Mouse (Mus musculus) embryonic facial prominence, embryonic 12.5 days (tissue): ENCODE measurements around the gene Usp49. TPM values are rescaled to one million over a fixed set of nuclear protein-coding genes. Genes with fewer than 3 reads are reported as not detected.

ENCODE experiments used
- ATAC-seq: fragments of 200-750 bp; cut with Nextera tagmentation; 2 replicates; pipeline ENCODE4 v1.8.0; 2017; ENCODE audit not compliant: insufficient number of reproducible peaks, insufficient read depth, low FRiP score, low TSS enrichment
- H3K27ac ChIP-seq: fragments of 300-500 bp; sonication (generic); 2 replicates; pipeline ENCODE4 v1.5.1; 2016; ENCODE audit warnings: mild to moderate bottlenecking
- H3K27me3 ChIP-seq: fragments of 300-500 bp; sonication (generic); 2 replicates; pipeline ENCODE4 v1.6.1; 2016; ENCODE audit warnings: mild to moderate bottlenecking, moderate library complexity
- H3K36me3 ChIP-seq: fragments of 300-500 bp; sonication (generic); 2 replicates; pipeline ENCODE4 v1.6.1; 2016; ENCODE audit warnings: mild to moderate bottlenecking
- H3K4me1 ChIP-seq: fragments of 300-500 bp; sonication (generic); 2 replicates; pipeline ENCODE4 v1.6.1; 2016
- H3K4me2 ChIP-seq: fragments of 300-500 bp; sonication (generic); replicated peaks from 2 replicates; pipeline ENCODE4 v1.6.1; 2016; ENCODE audit warnings: mild to moderate bottlenecking, moderate library complexity
- H3K4me3 ChIP-seq: fragments of 300-500 bp; sonication (generic); 2 replicates; pipeline ENCODE4 v1.5.1; 2016; ENCODE audit warnings: mild to moderate bottlenecking
- H3K9ac ChIP-seq: fragments of 300-500 bp; sonication (generic); 2 replicates; pipeline ENCODE4 v1.6.1; 2016; ENCODE audit warnings: mild to moderate bottlenecking, moderate library complexity
- H3K9me3 ChIP-seq: fragments of 300-500 bp; sonication (generic); 2 replicates; pipeline ENCODE4 v1.6.1; 2016; ENCODE audit warnings: mild to moderate bottlenecking, moderate library complexity
- WGBS: fragments of 180-500 bp; shearing (Covaris S2); methylation state at CpG from one replicate; pipeline ENCODE4 v1.1.7; 2016; 5-methylcytosine and 5-hydroxymethylcytosine counted together
- polyA plus RNA-seq: library from polyadenylated mRNA; unstranded; fragments of >200 nt; fragmentation: Nextera tagmentation; extraction: Ambion mirVana; gene quantifications from 2 replicates; pipeline ENCODE4 v1.2.1, GENCODE M21; 2016

Usp49 gene
- polyA plus RNA-seq, 1 experiment from 2014 or later, result 9.5 TPM

DNA sequence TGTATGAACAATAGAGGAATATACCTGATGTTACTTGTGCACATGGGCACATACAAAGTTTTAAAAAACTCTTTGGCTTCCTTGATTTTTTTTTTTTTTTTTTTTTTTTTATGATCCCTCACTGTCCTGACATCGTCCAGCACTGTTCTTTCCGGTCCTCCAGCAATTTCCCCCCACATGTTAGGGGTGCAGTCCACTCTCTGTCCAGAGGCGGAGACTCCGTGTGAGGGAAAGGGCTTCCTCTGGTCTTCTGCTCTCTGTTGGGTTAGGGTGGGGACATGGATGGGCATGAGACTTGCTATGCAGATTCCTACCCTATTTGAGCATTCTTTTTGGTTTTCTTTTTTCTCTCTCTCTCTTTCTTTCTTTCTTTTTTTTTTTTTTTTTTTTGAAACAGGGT, 27.4 kb downstream of the Usp49 start:
- H3K4me1 ChIP-seq, result no peaks in the 10 kb centered on the region
- H3K4me2 ChIP-seq, result no peak overlapping the region
- no peak for ATAC-seq
- H3K36me3 ChIP-seq, result peaks cover 6% of the 10 kb centered on the region; the same call in 1 of the 2 replicates
- no peak overlapping the region for H3K9ac ChIP-seq
- no peak overlapping the region for H3K27ac ChIP-seq
- H3K9me3 ChIP-seq, result no peaks in the 10 kb centered on the region
- H3K4me3 ChIP-seq, result no peak overlapping the region
- H3K27me3 ChIP-seq, result no peaks in the 10 kb centered on the region
- 80% methylated on average over 4 of the region's 4 CpGs for WGBS

GRCm38 (mm10) chr17:47658741-47659243, 28.3 kb downstream of the Usp49 start:
- Histone ChIP-seq H3K9ac (no peak overlapping the region), H3K27ac (no peak overlapping the region), H3K36me3 (0 out of 2 replicates have a peak, but pooled peaks cover under 1% of the 10 kb centered on the region), H3K4me2 (no peak overlapping the region), H3K9me3 (no peaks in the 10 kb centered on the region), H3K4me3 (no peak overlapping the region), H3K4me1 (no peaks in the 10 kb centered on the region), H3K27me3 (no peaks in the 10 kb centered on the region)
- ATAC-seq, result no peak
- 81% methylated on average over 3 of the region's 3 CpGs for WGBS

- Histone ChIP-seq H3K4me1 (no peaks in the 10 kb centered on the region), H3K9ac (no peak overlapping the region), H3K4me3 (no peak overlapping the region), H3K9me3 (no peaks in the 10 kb centered on the region), H3K27ac (no peak overlapping the region), H3K4me2 (no peak overlapping the region), H3K36me3 (no peaks in the 10 kb centered on the region), H3K27me3 (no peaks in the 10 kb centered on the region)
- WGBS, result 57% methylated on average over 9 of the region's 9 CpGs
- ATAC-seq, result peak; percentile 77; the same call in 1 of the 2 replicates
Measured at GRCm38 (mm10) chr17:47663009-47663713, 32.7 kb downstream of the Usp49 start.

GRCm38 (mm10) chr17:47664474-47664873, 34.0 kb downstream of the Usp49 start:
- 87% methylated on average over 7 of the region's 7 CpGs for WGBS

DNA sequence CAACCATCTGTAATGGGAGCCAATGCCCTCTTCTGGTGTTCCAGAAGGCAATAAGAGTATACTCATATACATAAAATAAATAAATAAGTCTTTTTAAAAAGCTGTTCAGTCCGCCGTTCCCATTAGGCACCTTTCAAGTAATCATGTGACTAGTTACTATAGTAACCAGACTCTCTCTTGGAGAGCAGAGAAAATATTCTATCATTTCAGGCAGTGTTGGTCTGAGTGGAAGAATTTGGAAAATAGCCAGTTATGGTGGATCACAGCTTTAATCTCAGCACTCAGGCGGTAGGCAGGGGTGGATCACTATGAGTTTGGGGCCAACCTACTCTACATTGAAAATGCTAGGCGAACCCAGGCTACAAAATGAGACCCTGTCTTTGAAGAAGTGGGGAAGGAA, 38.7 kb downstream of the Usp49 start:
- Histone ChIP-seq H3K9ac (no peak overlapping the region), H3K36me3 (no peaks in the 10 kb centered on the region), H3K4me1 (peaks cover 20% of the 10 kb centered on the region), H3K27ac (no peak overlapping the region), H3K4me3 (no peak overlapping the region), H3K27me3 (peaks cover 13% of the 10 kb centered on the region; the same call in 1 of the 2 replicates), H3K9me3 (no peaks in the 10 kb centered on the region), H3K4me2 (no peak overlapping the region)
- WGBS, result 81% methylated on average over 4 of the region's 4 CpGs
- no peak for ATAC-seq

More at GRCm38 (mm10) chr17:47664474-47664873, 34.0 kb downstream of the Usp49 start:
- Histone ChIP-seq H3K27me3 (no peaks in the 10 kb centered on the region), H3K4me2 (no peak overlapping the region), H3K4me1 (no peaks in the 10 kb centered on the region), H3K4me3 (no peak overlapping the region), H3K36me3 (no peaks in the 10 kb centered on the region), H3K9ac (no peak overlapping the region), H3K9me3 (no peaks in the 10 kb centered on the region), H3K27ac (no peak overlapping the region)
- no peak for ATAC-seq

DNA sequence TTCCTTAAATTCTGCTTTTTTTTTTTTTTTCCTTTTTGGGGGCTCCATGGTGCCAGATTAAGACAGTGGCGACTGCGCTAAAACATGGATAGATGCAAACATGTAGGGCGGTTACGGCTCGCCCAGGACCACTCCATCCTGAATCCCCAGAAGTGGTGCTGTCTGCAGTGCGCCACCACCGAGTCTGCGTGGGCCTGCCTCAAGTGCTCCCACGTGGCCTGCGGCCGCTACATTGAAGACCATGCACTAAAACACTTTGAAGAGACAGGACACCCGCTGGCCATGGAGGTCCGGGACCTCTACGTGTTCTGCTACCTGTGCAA, 41.5 kb downstream of the Usp49 start:
- Histone ChIP-seq H3K27me3 (peaks cover 13% of the 10 kb centered on the region; the same call in 1 of the 2 replicates), H3K4me2 (peak overlapping the region; percentile 87), H3K27ac (0 out of 2 replicates have a peak overlapping the region, but pooled peaks have one; percentile 7), H3K9ac (peak overlapping the region; percentile 53), H3K36me3 (peaks cover 11% of the 10 kb centered on the region; the same call in 1 of the 2 replicates), H3K4me3 (peak overlapping the region; percentile 42), H3K4me1 (peaks cover 20% of the 10 kb centered on the region), H3K9me3 (no peaks in the 10 kb centered on the region)
- peak; percentile 35; the same call in 1 of the 2 replicates for ATAC-seq
- WGBS, result 12% methylated on average over 14 of the region's 14 CpGs

GRCm38 (mm10) chr17:47672311-47673111, 42.0 kb downstream of the Usp49 start:
- peaks cover 13% of the 10 kb centered on the region; the same call in 1 of the 2 replicates for H3K27me3 ChIP-seq
- WGBS, result 4% methylated on average over 68 of the region's 68 CpGs
- H3K4me1 ChIP-seq, result peaks cover 20% of the 10 kb centered on the region
- peak overlapping the region; percentile 87 for H3K4me2 ChIP-seq
- ATAC-seq, result peak; percentile 70
- peak overlapping the region; percentile 42 for H3K4me3 ChIP-seq
- peaks cover 11% of the 10 kb centered on the region; the same call in 1 of the 2 replicates for H3K36me3 ChIP-seq
- H3K9ac ChIP-seq, result peak overlapping the region; percentile 53
- 0 out of 2 replicates have a peak overlapping the region, but pooled peaks have one; percentile 7 for H3K27ac ChIP-seq
- H3K9me3 ChIP-seq, result no peaks in the 10 kb centered on the region

DNA sequence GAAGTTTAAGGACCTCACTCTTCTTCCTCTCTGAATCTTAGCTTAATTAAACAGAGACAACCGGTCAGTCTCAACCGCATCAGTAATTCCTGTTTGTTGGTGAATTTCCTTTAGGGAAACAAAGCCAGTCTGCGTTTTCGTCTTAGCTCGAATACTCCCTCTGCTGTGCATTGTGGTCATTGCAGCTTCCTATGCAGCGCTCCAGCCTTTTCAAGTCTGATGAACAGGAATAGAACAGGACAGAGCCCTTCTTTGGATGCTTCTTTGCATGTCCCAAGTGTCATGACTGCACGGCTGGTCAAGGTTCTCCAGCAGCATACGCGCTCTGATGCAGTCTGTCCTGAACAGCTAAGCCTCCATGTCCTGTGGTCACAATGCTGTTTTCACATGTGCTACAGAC, 46.1 kb downstream of the Usp49 start:
- H3K27ac ChIP-seq, result no peak overlapping the region
- H3K27me3 ChIP-seq, result 0 out of 2 replicates have a peak, but pooled peaks cover 10% of the 10 kb centered on the region
- no peak overlapping the region for H3K9ac ChIP-seq
- no peaks in the 10 kb centered on the region for H3K9me3 ChIP-seq
- peaks cover 20% of the 10 kb centered on the region for H3K4me1 ChIP-seq
- H3K4me3 ChIP-seq, result no peak overlapping the region
- H3K4me2 ChIP-seq, result no peak overlapping the region
- 21% methylated on average over 9 of the region's 9 CpGs for WGBS
- H3K36me3 ChIP-seq, result peaks cover 39% of the 10 kb centered on the region
- no peak for ATAC-seq

- no peak overlapping the region for H3K9ac ChIP-seq
- 93% methylated on average over 5 of the region's 5 CpGs for WGBS
Measured at GRCm38 (mm10) chr17:47678238-47678637, 47.7 kb downstream of the Usp49 start.

GRCm38 (mm10) chr17:47678702-47679101, 48.2 kb downstream of the Usp49 start:
- Histone ChIP-seq H3K27ac (no peak overlapping the region), H3K4me3 (no peak overlapping the region), H3K4me1 (0 out of 2 replicates have a peak, but pooled peaks cover 4% of the 10 kb centered on the region), H3K4me2 (no peak overlapping the region), H3K9me3 (no peaks in the 10 kb centered on the region), H3K27me3 (no peaks in the 10 kb centered on the region), H3K36me3 (peaks cover 59% of the 10 kb centered on the region), H3K9ac (no peak overlapping the region)
- WGBS, result 83% methylated on average over 5 of the region's 5 CpGs
- ATAC-seq, result no peak

More at GRCm38 (mm10) chr17:47678238-47678637, 47.7 kb downstream of the Usp49 start:
- Histone ChIP-seq H3K4me1 (0 out of 2 replicates have a peak, but pooled peaks cover 7% of the 10 kb centered on the region), H3K4me2 (no peak overlapping the region), H3K9me3 (no peaks in the 10 kb centered on the region), H3K27ac (no peak overlapping the region), H3K4me3 (no peak overlapping the region), H3K27me3 (no peaks in the 10 kb centered on the region), H3K36me3 (peaks cover 54% of the 10 kb centered on the region)
- ATAC-seq, result no peak

DNA sequence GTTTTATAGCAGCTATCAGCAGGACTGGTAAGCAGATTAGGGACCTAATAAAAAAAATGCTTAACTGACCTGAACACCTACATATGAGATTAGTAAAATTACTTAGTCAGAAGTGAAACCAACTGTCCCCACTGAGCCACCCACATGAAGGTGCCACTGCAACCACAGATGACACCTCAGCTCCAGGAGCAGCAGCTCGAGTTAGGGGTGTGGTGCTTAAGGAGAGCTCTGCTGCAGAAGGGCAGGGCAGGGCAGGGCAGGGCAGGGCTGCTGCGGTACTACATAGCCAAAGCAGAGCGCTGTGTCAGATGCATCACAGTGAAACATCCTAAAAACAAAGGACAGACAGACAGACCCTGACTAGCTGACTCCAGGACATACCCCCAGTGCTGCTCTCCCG, 52.3 kb downstream of the Usp49 start:
- Histone ChIP-seq H3K9me3 (no peaks in the 10 kb centered on the region), H3K4me2 (no peak overlapping the region), H3K27me3 (no peaks in the 10 kb centered on the region), H3K36me3 (peaks cover 66% of the 10 kb centered on the region), H3K27ac (no peak overlapping the region), H3K9ac (no peak overlapping the region), H3K4me1 (peaks cover 8% of the 10 kb centered on the region), H3K4me3 (no peak overlapping the region)
- WGBS, result 79% methylated on average over 4 of the region's 4 CpGs
- ATAC-seq, result no peak
